Mouse (Mus musculus) heart, postnatal 14 days (tissue): Measurements from ENCODE around the gene Cstf2t. TPM values are rescaled to one million over a fixed set of nuclear protein-coding genes. Genes with fewer than 3 reads are reported as not detected.

Experiments used
- DNase-seq, 2 experiments: peaks; one replicate each; pipeline ENCODE4 v3.0.0; 2021 to 2022
- intact Hi-C: fragments of 180-260 bp; cut with DNase I; formaldehyde crosslinking; loops from one replicate; pipeline ENCODE4 v1.15.1; 2025
- total RNA-seq, 2 experiments: library from RNA; stranded (reverse); gene quantifications; 2 replicates each; pipeline ENCODE4 v1.2.3; 2021

Gene Cstf2t
- total RNA-seq, 2 experiments from 2014 or later: 33.4 to 35.3 TPM

GRCm38 (mm10) chr19:31132614-31133013 is 50.0 kb downstream of the Cstf2t start:
- DNase-seq: no peak
- intact Hi-C loops: no loop called here

GRCm38 (mm10) chr19:31136316-31136715 is 53.7 kb downstream of the Cstf2t start:
- DNase-seq: no peak
- intact Hi-C loops: no loop called here
